Mouse (Mus musculus) liver, adult 2 months (tissue): ENCODE measurements around the gene Gldc.

Experiments used
- CTCF ChIP-seq: fragments of 200-500 bp; IDR thresholded peaks from 2 replicates; pipeline ENCODE4 v1.5.1; 2011; ENCODE audit warnings: low read depth, low read length, control low read depth
- POLR2A ChIP-seq: fragments of 200-500 bp; IDR thresholded peaks from 2 replicates; pipeline ENCODE4 v1.6.1; 2011; ENCODE audit warnings: low read length, control low read depth; ENCODE audit not compliant: insufficient read depth; ENCODE audit errors: extremely low read depth

DNA sequence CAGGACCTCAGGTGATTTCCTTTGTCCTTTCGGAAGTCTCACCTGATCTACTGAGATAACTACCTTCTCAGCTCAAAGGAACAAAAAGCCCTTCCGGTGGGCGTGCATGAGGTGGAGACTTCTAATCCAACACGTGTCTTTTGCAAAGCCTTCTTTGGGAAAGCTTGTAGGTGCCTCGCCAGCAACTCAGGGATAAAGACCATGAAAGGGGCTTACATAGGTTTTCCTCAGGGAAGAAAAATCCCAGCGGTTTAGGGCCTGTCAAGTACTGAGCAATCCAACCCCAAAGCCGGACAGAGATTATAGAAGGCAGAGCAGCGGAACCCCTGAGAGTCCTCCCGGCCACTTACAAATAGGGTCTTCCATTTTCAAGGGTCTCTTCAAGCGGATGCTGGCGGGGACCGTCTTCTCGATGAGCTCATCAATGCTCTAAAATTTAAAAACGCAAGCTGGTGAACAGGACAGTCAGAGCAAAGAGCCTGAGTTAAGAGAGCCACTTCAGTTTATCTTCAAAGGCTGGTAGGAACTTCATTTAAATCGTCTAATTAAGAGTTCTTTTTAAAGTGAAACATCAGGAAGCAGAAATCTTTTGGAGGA, 1.1 kb downstream of the Gldc start:
- no peak for TF ChIP-seq POLR2A
- TF ChIP-seq CTCF = no peak
